Mouse (Mus musculus) heart, embryonic 10.5 days (tissue): ENCODE measurements around the gene Galnt7. TPM values are rescaled to one million over a fixed set of nuclear protein-coding genes. Genes with fewer than 3 reads are reported as not detected.

ENCODE experiments used
- DNase-seq: peaks from one replicate; pipeline ENCODE4 v3.0.0-alpha.2; 2017; ENCODE audit warnings: low spot score
- H3K27ac ChIP-seq: fragments of 300-500 bp; sonication (generic); 2 replicates; pipeline ENCODE4 v1.5.1; 2016; ENCODE audit warnings: mild to moderate bottlenecking
- H3K27me3 ChIP-seq: fragments of 300-500 bp; sonication (generic); 2 replicates; pipeline ENCODE4 v1.6.1; 2016; ENCODE audit warnings: mild to moderate bottlenecking; ENCODE audit not compliant: poor library complexity, insufficient read depth, severe bottlenecking
- H3K36me3 ChIP-seq: fragments of 300-500 bp; sonication (generic); 2 replicates; pipeline ENCODE4 v1.6.1; 2016; ENCODE audit warnings: mild to moderate bottlenecking, moderate library complexity
- H3K4me1 ChIP-seq: fragments of 300-500 bp; sonication (generic); 2 replicates; pipeline ENCODE4 v1.6.1; 2016; ENCODE audit warnings: mild to moderate bottlenecking
- H3K4me3 ChIP-seq: fragments of 300-500 bp; sonication (generic); 2 replicates; pipeline ENCODE4 v1.5.1; 2016; ENCODE audit warnings: mild to moderate bottlenecking, moderate library complexity
- H3K9me3 ChIP-seq: fragments of 300-500 bp; sonication (generic); 2 replicates; pipeline ENCODE4 v1.6.1; 2016; ENCODE audit warnings: mild to moderate bottlenecking, moderate library complexity
- WGBS: fragments of 180-500 bp; shearing (Covaris S2); methylation state at CpG from one replicate; pipeline ENCODE4 v1.1.7; 2016; 5-methylcytosine and 5-hydroxymethylcytosine counted together
- polyA plus RNA-seq: library from polyadenylated mRNA; unstranded; fragments of >200 nt; fragmentation: Nextera tagmentation; extraction: Ambion mirVana; gene quantifications from 2 replicates; pipeline ENCODE4 v1.2.1, GENCODE M21; 2016

Gene Galnt7
- polyA plus RNA-seq, 1 experiment from 2014 or later = 16.1 TPM

- Histone ChIP-seq H3K9me3 (no peaks in the 10 kb centered on the region), H3K27me3 (peaks cover 53% of the 10 kb centered on the region), H3K4me3 (no peak overlapping the region), H3K27ac (no peak overlapping the region), H3K4me1 (no peaks in the 10 kb centered on the region), H3K36me3 (no peaks in the 10 kb centered on the region)
- DNase-seq = no peak
- WGBS = 81% methylated on average over 4 of the region's 4 CpGs
These were observed 28.9 kb downstream of the Galnt7 start for GRCm38 (mm10) chr8:57623955-57624354.

GRCm38 (mm10) chr8:57623051-57623450 is 29.8 kb downstream of the Galnt7 start:
- peaks cover 56% of the 10 kb centered on the region for H3K27me3 ChIP-seq
- no peak overlapping the region for H3K4me3 ChIP-seq
- H3K36me3 ChIP-seq = no peaks in the 10 kb centered on the region
- no peak for DNase-seq
- 74% methylated on average over 3 of the region's 3 CpGs for WGBS
- H3K9me3 ChIP-seq = no peaks in the 10 kb centered on the region
- H3K27ac ChIP-seq = no peak overlapping the region
- no peaks in the 10 kb centered on the region for H3K4me1 ChIP-seq

- Histone ChIP-seq H3K27ac (no peak overlapping the region), H3K4me3 (no peak overlapping the region), H3K36me3 (no peaks in the 10 kb centered on the region), H3K4me1 (0 out of 2 replicates have a peak, but pooled peaks cover 7% of the 10 kb centered on the region), H3K27me3 (peaks cover 74% of the 10 kb centered on the region), H3K9me3 (no peaks in the 10 kb centered on the region)
- 59% methylated on average over 5 of the region's 5 CpGs for WGBS
- DNase-seq = no peak
These were observed 35.9 kb downstream of the Galnt7 start for GRCm38 (mm10) chr8:57616965-57617364.

GRCm38 (mm10) chr8:57615016-57615657 is 37.7 kb downstream of the Galnt7 start:
- Histone ChIP-seq H3K4me3 (no peak overlapping the region), H3K27me3 (peaks cover 62% of the 10 kb centered on the region), H3K36me3 (no peaks in the 10 kb centered on the region), H3K9me3 (no peaks in the 10 kb centered on the region), H3K27ac (no peak overlapping the region), H3K4me1 (peaks cover 12% of the 10 kb centered on the region; the same call in 1 of the 2 replicates)
- 59% methylated on average over 15 of the region's 15 CpGs for WGBS
- DNase-seq = no peak

- no peak overlapping the region for H3K4me3 ChIP-seq
- H3K27me3 ChIP-seq = peaks cover 64% of the 10 kb centered on the region
- WGBS = 18% methylated on average over 7 of the region's 7 CpGs
- no peak for DNase-seq
- no peak overlapping the region for H3K27ac ChIP-seq
- peaks cover 12% of the 10 kb centered on the region; the same call in 1 of the 2 replicates for H3K4me1 ChIP-seq
- H3K36me3 ChIP-seq = no peaks in the 10 kb centered on the region
- H3K9me3 ChIP-seq = no peaks in the 10 kb centered on the region
These were observed 41.3 kb downstream of the Galnt7 start for GRCm38 (mm10) chr8:57611419-57611977.

- H3K27ac ChIP-seq = no peak overlapping the region
- H3K9me3 ChIP-seq = no peaks in the 10 kb centered on the region
- 85% methylated on average over 10 of the region's 11 CpGs for WGBS
- peaks cover 64% of the 10 kb centered on the region for H3K27me3 ChIP-seq
- H3K4me1 ChIP-seq = peaks cover 12% of the 10 kb centered on the region; the same call in 1 of the 2 replicates
- H3K4me3 ChIP-seq = no peak overlapping the region
- H3K36me3 ChIP-seq = no peaks in the 10 kb centered on the region
- no peak for DNase-seq
These were observed 42.0 kb downstream of the Galnt7 start for GRCm38 (mm10) chr8:57610706-57611418.

- no peaks in the 10 kb centered on the region for H3K9me3 ChIP-seq
- peaks cover 15% of the 10 kb centered on the region for H3K4me1 ChIP-seq
- no peaks in the 10 kb centered on the region for H3K36me3 ChIP-seq
- DNase-seq = no peak
- no peak overlapping the region for H3K27ac ChIP-seq
- peaks cover 36% of the 10 kb centered on the region for H3K27me3 ChIP-seq
- H3K4me3 ChIP-seq = no peak overlapping the region
- 64% methylated on average over 5 of the region's 5 CpGs for WGBS
These were observed 50.3 kb downstream of the Galnt7 start for GRCm38 (mm10) chr8:57602511-57602910.

GRCm38 (mm10) chr8:57601987-57602418 is 50.8 kb downstream of the Galnt7 start:
- 71% methylated on average over 12 of the region's 12 CpGs for WGBS

GRCm38 (mm10) chr8:57599813-57600555 is 52.8 kb downstream of the Galnt7 start:
- H3K27ac ChIP-seq = no peak overlapping the region
- 22% methylated on average over 22 of the region's 22 CpGs for WGBS

More at GRCm38 (mm10) chr8:57601987-57602418, 50.8 kb downstream of the Galnt7 start:
- Histone ChIP-seq H3K4me1 (peaks cover 15% of the 10 kb centered on the region), H3K27ac (no peak overlapping the region), H3K4me3 (no peak overlapping the region), H3K36me3 (no peaks in the 10 kb centered on the region), H3K27me3 (peaks cover 33% of the 10 kb centered on the region), H3K9me3 (no peaks in the 10 kb centered on the region)
- no peak for DNase-seq

GRCm38 (mm10) chr8:57595853-57596252 is 57.0 kb downstream of the Galnt7 start:
- Histone ChIP-seq H3K9me3 (no peaks in the 10 kb centered on the region), H3K4me3 (no peak overlapping the region), H3K27me3 (peaks cover 5% of the 10 kb centered on the region; the same call in 1 of the 2 replicates), H3K36me3 (no peaks in the 10 kb centered on the region), H3K4me1 (peaks cover 11% of the 10 kb centered on the region), H3K27ac (no peak overlapping the region)
- DNase-seq = no peak
- WGBS = 81% methylated on average over 3 of the region's 3 CpGs

More at GRCm38 (mm10) chr8:57599813-57600555, 52.8 kb downstream of the Galnt7 start:
- Histone ChIP-seq H3K4me1 (peaks cover 15% of the 10 kb centered on the region), H3K4me3 (peak overlapping the region; percentile 28), H3K27me3 (peaks cover 13% of the 10 kb centered on the region; the same call in 1 of the 2 replicates), H3K9me3 (no peaks in the 10 kb centered on the region), H3K36me3 (no peaks in the 10 kb centered on the region)
- DNase-seq = no peak

- no peak for DNase-seq
- Histone ChIP-seq H3K27ac (no peak overlapping the region), H3K4me1 (0 out of 2 replicates have a peak, but pooled peaks cover 2% of the 10 kb centered on the region), H3K27me3 (no peaks in the 10 kb centered on the region), H3K9me3 (no peaks in the 10 kb centered on the region), H3K36me3 (no peaks in the 10 kb centered on the region), H3K4me3 (no peak overlapping the region)
- WGBS = 65% methylated on average over 6 of the region's 6 CpGs
These were observed 58.5 kb downstream of the Galnt7 start for GRCm38 (mm10) chr8:57594175-57594885.

GRCm38 (mm10) chr8:57592604-57593003 is 60.2 kb downstream of the Galnt7 start:
- Histone ChIP-seq H3K27me3 (no peaks in the 10 kb centered on the region), H3K9me3 (no peaks in the 10 kb centered on the region), H3K4me1 (0 out of 2 replicates have a peak, but pooled peaks cover 2% of the 10 kb centered on the region), H3K27ac (no peak overlapping the region), H3K36me3 (no peaks in the 10 kb centered on the region), H3K4me3 (no peak overlapping the region)
- DNase-seq = no peak
- 75% methylated on average over 7 of the region's 7 CpGs for WGBS
